25 mouse cellular contexts compared by ENCODE assay signal in the genomic region with DNA sequence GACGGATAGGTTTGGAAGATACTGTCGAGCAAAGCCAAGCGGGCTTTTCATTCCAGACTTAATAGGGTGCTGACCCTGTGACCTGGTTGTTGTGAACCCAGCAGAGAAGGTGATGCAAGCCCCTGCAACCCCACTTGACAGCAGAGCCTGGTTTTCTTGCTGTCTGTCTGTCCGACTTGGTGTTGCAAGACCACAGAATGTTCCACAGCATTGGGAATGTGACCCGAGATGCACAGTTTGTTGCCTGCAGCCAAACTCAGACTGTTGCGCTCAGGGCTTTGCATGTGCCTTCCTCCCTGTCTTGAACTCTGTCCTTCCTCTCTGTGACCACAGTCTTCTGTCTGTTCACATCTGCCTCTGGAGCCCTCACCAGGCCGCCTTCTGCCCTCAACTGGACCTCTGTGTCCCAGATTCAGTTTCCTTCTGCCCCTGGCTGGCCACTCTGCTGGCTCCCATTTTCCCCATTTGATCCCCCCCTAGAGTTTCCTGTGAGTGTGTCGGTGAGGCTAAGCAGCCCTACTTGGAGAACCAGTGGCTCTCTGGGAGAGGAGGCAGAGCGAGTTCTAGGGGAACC. TPM values are rescaled to one million over a fixed set of nuclear protein-coding genes. Genes with fewer than 3 reads are reported as not detected.
DNase-seq lines count a peak whose midpoint lies in the region; ATAC-seq and TF ChIP-seq lines count a peak whose summit lies in the region.
"Had no signal": no experiment of that assay in that cellular context is flagged by ENCODE, and none has a peak within 500 bp of the region (broad histone marks: within the 10 kb centered on the region; RNA-seq: fewer than 3 reads in every experiment).

No protein-coding gene starts in this region.

- WGBS in embryonic facial prominence, embryonic 10.5 days: 70% methylated on average over 9 of the region's 9 CpGs
- 85% methylated on average over 9 of the region's 9 CpGs for WGBS in midbrain, embryonic 10.5 days

- ATAC-seq in megakaryocyte, adult 5-6 weeks (ENCODE audit: poor library complexity, severe bottlenecking): peak; percentile 31
- ATAC-seq: activated CD4-positive, CD25-positive, alpha-beta regulatory T cell, adult 4 months; forebrain, embryonic 15.5 days had no signal

- peak overlapping the region; percentile 66 for H3K27ac ChIP-seq in CH12.LX (ENCODE audit: insufficient read depth, low read depth)
- 0 out of 2 replicates have a peak overlapping the region, but pooled peaks have one; percentile 35 for H3K27ac ChIP-seq in embryonic facial prominence, embryonic 10.5 days (replicated peaks)
- no peak overlapping the region for H3K27ac ChIP-seq in midbrain, embryonic 10.5 days (replicated peaks)
- H3K27ac ChIP-seq: embryonic facial prominence, embryonic 12.5 days; forebrain, embryonic 15.5 days; hindbrain, embryonic 10.5 days; limb, embryonic 15.5 days; neural tube, embryonic 12.5 days had no signal

- peak; percentile 75 for DNase-seq in 416B (ENCODE audit: low read depth)
- DNase-seq in CH12.LX (ENCODE audit: extremely low read depth): no peak
- DNase-seq in embryonic facial prominence, embryonic 10.5 days (ENCODE audit: low spot score): no peak
- DNase-seq in thymus, postnatal 4 days: no peak
- DNase-seq in midbrain, embryonic 10.5 days (ENCODE audit: low spot score): no peak
- no peak for DNase-seq in cerebellum, adult 11 months
- no peak for DNase-seq in right cerebral cortex, postnatal 14 days
- DNase-seq: cerebellum, adult 11-12 months; cerebellum, postnatal 36 days; gastrocnemius, postnatal 14 days; kidney, adult 8-10 months; kidney, postnatal 14 days; lung, postnatal 10 days; thymus, postnatal 36 days had no signal

- no peak overlapping the region for H3K9ac ChIP-seq in CH12.LX (ENCODE audit: insufficient read depth, low read depth)
- H3K9ac ChIP-seq: embryonic facial prominence, embryonic 12.5 days; forebrain, embryonic 15.5 days; limb, embryonic 15.5 days; neural tube, embryonic 12.5 days had no signal

- TF ChIP-seq EP300 in CH12.LX (IDR thresholded peaks at IDR 0.05; ENCODE audit: low read length): no peak

- H3K4me2 ChIP-seq in CH12.LX (ENCODE audit: insufficient read depth, low read depth, poor library complexity, severe bottlenecking): no peak overlapping the region
- H3K4me2 ChIP-seq: embryonic facial prominence, embryonic 12.5 days; forebrain, embryonic 15.5 days; limb, embryonic 15.5 days; midbrain, embryonic 11.5 days; neural tube, embryonic 12.5 days had no signal

- no peak for TF ChIP-seq RAD21 in CH12.LX (IDR thresholded peaks at IDR 0.05; ENCODE audit: low read depth, low read length)

- H3K27me3 ChIP-seq in CH12.LX (replicated peaks): no peaks in the 10 kb centered on the region
- H3K27me3 ChIP-seq in embryonic facial prominence, embryonic 10.5 days (replicated peaks; ENCODE audit: low read depth, poor library complexity, severe bottlenecking): no peaks in the 10 kb centered on the region
- no peaks in the 10 kb centered on the region for H3K27me3 ChIP-seq in midbrain, embryonic 10.5 days (ENCODE audit: low read depth, poor library complexity, severe bottlenecking)
- H3K27me3 ChIP-seq: embryonic facial prominence, embryonic 12.5 days; forebrain, embryonic 15.5 days; limb, embryonic 15.5 days; neural tube, embryonic 12.5 days had no signal

- dilution Hi-C loops in CH12.LX (cut with MboI; ENCODE audit: extremely low pct_ligation_motif_present, extremely low pct_unique_long_range_greater_than_20kb, low sequenced_read_pairs): no loop called here

- H3K79me2 ChIP-seq in CH12.LX (replicated peaks; ENCODE audit: control insufficient read depth, extremely low read depth, insufficient read depth, poor library complexity, severe bottlenecking): peaks cover 3% of the 10 kb centered on the region

- in situ Hi-C loops in CH12.LX (cut with MboI; ENCODE audit: low pct_ligation_motif_present, low pct_unique_long_range_greater_than_20kb, low sequenced_read_pairs): loop anchor here (5.0 kb wide), 1 partner anchor 43 kb away; the partner anchor contains the start of gene Irak2

- no peak for TF ChIP-seq POLR2A in CH12.LX (IDR thresholded peaks at IDR 0.05; ENCODE audit: low read depth, low read length)

- peaks cover 75 to 93% of the 10 kb centered on the region in 2 experiments for H3K36me3 ChIP-seq in CH12.LX (replicated peaks in 1 of 2; ENCODE audit: control insufficient read depth in 1 of 2, insufficient read depth in 1 of 2, low read length in 1 of 2)
- H3K36me3 ChIP-seq in embryonic facial prominence, embryonic 10.5 days (replicated peaks): no peaks in the 10 kb centered on the region
- no peaks in the 10 kb centered on the region for H3K36me3 ChIP-seq in midbrain, embryonic 10.5 days
- H3K36me3 ChIP-seq: embryonic facial prominence, embryonic 12.5 days; forebrain, embryonic 15.5 days; hindbrain, embryonic 10.5 days; limb, embryonic 15.5 days; neural tube, embryonic 12.5 days had no signal

- peaks cover 15 to 62% of the 10 kb centered on the region in 2 experiments for H3K4me1 ChIP-seq in CH12.LX (ENCODE audit: control insufficient read depth in 1 of 2, insufficient read depth in 2 of 2)
- peaks cover 16% of the 10 kb centered on the region for H3K4me1 ChIP-seq in embryonic facial prominence, embryonic 10.5 days
- H3K4me1 ChIP-seq in midbrain, embryonic 10.5 days: peaks cover 7% of the 10 kb centered on the region; the same call in 1 of the 2 replicates
- H3K4me1 ChIP-seq: embryonic facial prominence, embryonic 12.5 days; forebrain, embryonic 15.5 days; hindbrain, embryonic 10.5 days; neural tube, embryonic 12.5 days had no signal

- no peak for TF ChIP-seq CTCF in CH12.LX (conservative IDR thresholded peaks at IDR 0.05 in 1 of 2, IDR thresholded peaks at IDR 0.05 in 1 of 2; ENCODE audit: low read depth in 2 of 2, low read length in 2 of 2)

- H3K9me3 ChIP-seq in CH12.LX (replicated peaks; ENCODE audit: low read length): no peaks in the 10 kb centered on the region
- H3K9me3 ChIP-seq in embryonic facial prominence, embryonic 10.5 days: no peaks in the 10 kb centered on the region
- H3K9me3 ChIP-seq in midbrain, embryonic 10.5 days (replicated peaks): no peaks in the 10 kb centered on the region
- H3K9me3 ChIP-seq: embryonic facial prominence, embryonic 12.5 days; forebrain, embryonic 15.5 days; hindbrain, embryonic 10.5 days; limb, embryonic 15.5 days; neural tube, embryonic 12.5 days had no signal

- H3K4me3 ChIP-seq in CH12.LX (replicated peaks in 1 of 3; ENCODE audit: low read depth in 2 of 3, low read length in 2 of 3, poor library complexity in 1 of 3): no peak overlapping the region
- no peak overlapping the region for H3K4me3 ChIP-seq in embryonic facial prominence, embryonic 10.5 days
- H3K4me3 ChIP-seq in midbrain, embryonic 10.5 days: no peak overlapping the region
- H3K4me3 ChIP-seq: embryonic facial prominence, embryonic 12.5 days; forebrain, embryonic 15.5 days; hindbrain, embryonic 10.5 days; layer of hippocampus, adult 2 months; limb, embryonic 15.5 days; neural tube, embryonic 12.5 days had no signal

TF ChIP-seq in CH12.LX, 34 proteins besides CTCF, POLR2A, EP300 and RAD21 (continues in another document):
- TF ChIP-seq ELF1 (IDR thresholded peaks at IDR 0.05; ENCODE audit: low read depth, low read length) (no peak), E2F4 (IDR thresholded peaks at IDR 0.05; ENCODE audit: insufficient replicate concordance, low read depth, low read length) (no peak), ETS1 (conservative IDR thresholded peaks at IDR 0.05; ENCODE audit: low read depth, low read length) (no peak), MAFK (IDR thresholded peaks at IDR 0.05; ENCODE audit: insufficient replicate concordance, low read length) (no peak), CHD2 (IDR thresholded peaks at IDR 0.05; ENCODE audit: low read length) (no peak), TBP (conservative IDR thresholded peaks at IDR 0.05; ENCODE audit: low read depth, low read length) (no peak), NRF1 (IDR thresholded peaks at IDR 0.05; ENCODE audit: low read depth, low read length) (no peak), PAX5 (IDR thresholded peaks at IDR 0.05; ENCODE audit: low read length) (no peak), MXI1 (IDR thresholded peaks at IDR 0.05; ENCODE audit: low read depth, low read length) (no peak), MYC (IDR thresholded peaks at IDR 0.05; ENCODE audit: low read depth, low read length) (no peak)

RNA-seq across cellular contexts. Expression of gene Tatdn2, which starts 16.8 kb away (rescaled TPM):
- total RNA-seq in CH12.LX (2012; rRNA removed) (35.1 and 62.5 TPM in 2 replicates), CH12.LX (2014; rRNA removed) (34.5 and 35.5 TPM in 2 replicates)
- 58.0 and 70.8 TPM in 2 replicates for polyA plus RNA-seq in CH12.LX (2012; ENCODE audit: insufficient read length, low read depth)
- polyA plus RNA-seq in embryonic facial prominence, embryonic 10.5 days (2016; fragmentation: Nextera tagmentation; extraction: Ambion mirVana): 0.68 and 0.72 TPM in 2 replicates
- 22.5 and 23.2 TPM in 2 replicates for total RNA-seq in megakaryocyte, adult 5-6 weeks (2015)
- total RNA-seq in megakaryocyte, adult 5-6 weeks (2017): 107 and 126 TPM in 2 replicates
- polyA plus RNA-seq in midbrain, embryonic 10.5 days (2016; fragmentation: Nextera tagmentation; extraction: Ambion mirVana): 0.54 and 0.76 TPM in 2 replicates

RNA-seq across cellular contexts. Expression of gene Ghrl, which starts 39.6 kb away (rescaled TPM):
- total RNA-seq in CH12.LX (2012; rRNA removed) (not detected in 2 replicates), CH12.LX (2014; rRNA removed) (not detected in 2 replicates)
- 1.1 and 2.6 TPM in 2 replicates for polyA plus RNA-seq in CH12.LX (2012; ENCODE audit: insufficient read length, low read depth)
- not detected in 2 replicates for polyA plus RNA-seq in embryonic facial prominence, embryonic 10.5 days (2016; fragmentation: Nextera tagmentation; extraction: Ambion mirVana)
- 1.1 and 4.4 TPM in 2 replicates for total RNA-seq in megakaryocyte, adult 5-6 weeks (2015)
- total RNA-seq in megakaryocyte, adult 5-6 weeks (2017): 0.26 TPM in 1 of 2 replicates, not detected in the other
- polyA plus RNA-seq in midbrain, embryonic 10.5 days (2016; fragmentation: Nextera tagmentation; extraction: Ambion mirVana): not detected in 2 replicates
- total RNA-seq: layer of hippocampus, adult 2 months; left cerebral cortex, postnatal 36 days had no signal
- polyA plus RNA-seq: activated CD4-positive, CD25-positive, alpha-beta regulatory T cell, adult 4 months; embryonic facial prominence, embryonic 12.5 days; heart, postnatal 0 days; neural tube, embryonic 12.5 days had no signal

RNA-seq across cellular contexts. Expression of gene Irak2, which starts 41.8 kb away (rescaled TPM):
- total RNA-seq in CH12.LX (2012; rRNA removed): 31.6 and 39.5 TPM in 2 replicates
- 26.9 and 30.0 TPM in 2 replicates for total RNA-seq in CH12.LX (2014; rRNA removed)
- polyA plus RNA-seq in CH12.LX (2012; ENCODE audit: insufficient read length, low read depth): 32.5 and 38.6 TPM in 2 replicates
- polyA plus RNA-seq in embryonic facial prominence, embryonic 10.5 days (2016; fragmentation: Nextera tagmentation; extraction: Ambion mirVana): 3.8 and 4.5 TPM in 2 replicates
- total RNA-seq in megakaryocyte, adult 5-6 weeks (2015): 22.5 and 25.3 TPM in 2 replicates
- 63.1 and 83.2 TPM in 2 replicates for total RNA-seq in megakaryocyte, adult 5-6 weeks (2017)
- polyA plus RNA-seq in midbrain, embryonic 10.5 days (2016; fragmentation: Nextera tagmentation; extraction: Ambion mirVana): 2.6 and 3.0 TPM in 2 replicates

RNA-seq across cellular contexts. Expression of gene Vhl, which starts 56.3 kb away (rescaled TPM):
- total RNA-seq in CH12.LX (2012; rRNA removed) (14.2 and 17.6 TPM in 2 replicates), CH12.LX (2014; rRNA removed) (32.6 and 36.6 TPM in 2 replicates)
- polyA plus RNA-seq in CH12.LX (2012; ENCODE audit: insufficient read length, low read depth): 19.2 and 23.1 TPM in 2 replicates
- 41.9 and 44.8 TPM in 2 replicates for polyA plus RNA-seq in embryonic facial prominence, embryonic 10.5 days (2016; fragmentation: Nextera tagmentation; extraction: Ambion mirVana)
- total RNA-seq in megakaryocyte, adult 5-6 weeks (2015): 38.3 and 39.8 TPM in 2 replicates
- total RNA-seq in megakaryocyte, adult 5-6 weeks (2017): 24.1 and 28.0 TPM in 2 replicates
- polyA plus RNA-seq in midbrain, embryonic 10.5 days (2016; fragmentation: Nextera tagmentation; extraction: Ambion mirVana): 44.4 and 45.5 TPM in 2 replicates

Comparison
In these comparisons a context has a peak if more than half of its experiments do, and no peak if none do; other contexts are left out.
1. RNA of gene Tatdn2, which starts 16.8 kb away (polyA plus RNA-seq): 58.0 to 70.8 TPM in CH12.LX; 0.68 to 0.72 TPM in embryonic facial prominence, embryonic 10.5 days and 0.54 to 0.76 TPM in midbrain, embryonic 10.5 days; every median in the first group is over 10 times any median in the second.